Mouse (Mus musculus) cortical plate, adult 2 months (tissue): ENCODE results near the gene Myl7. TPM values are rescaled to one million over a fixed set of nuclear protein-coding genes. Genes with fewer than 3 reads are reported as not detected.

ENCODE experiments used
- H3K27ac ChIP-seq: fragments of 200-500 bp; 2 replicates; pipeline ENCODE4 v1.5.1; 2012; ENCODE audit warnings: low read length, control low read depth, inconsistent platforms; ENCODE audit not compliant: insufficient read depth
- H3K4me1 ChIP-seq: fragments of 200-500 bp; 2 replicates; pipeline ENCODE4 v1.6.1; 2011; ENCODE audit warnings: low read length; ENCODE audit not compliant: control insufficient read depth, insufficient read depth
- H3K4me3 ChIP-seq: fragments of 200-500 bp; 2 replicates; pipeline ENCODE4 v1.5.1; 2011; ENCODE audit warnings: mild to moderate bottlenecking, low read length, control low read depth; ENCODE audit not compliant: insufficient read depth
- CTCF ChIP-seq: fragments of 200-500 bp; IDR thresholded peaks from 2 replicates; pipeline ENCODE4 v1.5.1; 2011; ENCODE audit warnings: mild to moderate bottlenecking, control low read depth, low read length; ENCODE audit not compliant: insufficient read depth; ENCODE audit errors: extremely low read depth
- POLR2A ChIP-seq: fragments of 200-500 bp; IDR thresholded peaks from 2 replicates; pipeline ENCODE4 v1.6.1; 2011; ENCODE audit warnings: mild to moderate bottlenecking, low read length, control low read depth; ENCODE audit not compliant: insufficient read depth; ENCODE audit errors: extremely low read depth
- polyA plus RNA-seq: library from polyadenylated mRNA; depleted of rRNA; stranded (reverse); fragments of >200 nt; gene quantifications from 2 replicates; pipeline ENCODE4 v1.2.3, GENCODE M21; 2012

Myl7 gene
- polyA plus RNA-seq, 1 experiment = not detected

DNA sequence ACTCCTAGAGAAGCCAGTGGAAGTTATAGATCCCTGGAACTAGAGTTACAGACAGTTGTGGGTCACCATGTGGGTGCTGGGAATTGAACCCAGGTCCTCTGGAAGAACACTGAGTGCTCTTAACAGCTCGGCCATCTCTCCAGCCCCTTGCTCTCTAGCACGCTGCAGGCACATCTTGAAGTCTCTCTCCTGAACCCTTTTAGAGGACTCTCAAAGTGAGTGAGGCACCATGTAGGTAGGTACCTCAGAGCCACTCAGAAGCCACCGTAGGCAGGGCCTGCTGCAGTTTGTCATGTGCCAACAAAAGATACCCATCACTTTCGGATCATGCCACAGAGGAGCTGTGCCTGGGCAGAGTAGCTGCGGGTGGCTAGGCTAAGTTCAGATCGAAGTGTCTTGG, 6.3 kb upstream of the Myl7 start:
- Histone ChIP-seq H3K4me3 (no peak overlapping the region), H3K4me1 (peaks cover 6% of the 10 kb centered on the region; the same call in 1 of the 2 replicates), H3K27ac (no peak overlapping the region)
- no peak for TF ChIP-seq CTCF
- TF ChIP-seq POLR2A = no peak

DNA sequence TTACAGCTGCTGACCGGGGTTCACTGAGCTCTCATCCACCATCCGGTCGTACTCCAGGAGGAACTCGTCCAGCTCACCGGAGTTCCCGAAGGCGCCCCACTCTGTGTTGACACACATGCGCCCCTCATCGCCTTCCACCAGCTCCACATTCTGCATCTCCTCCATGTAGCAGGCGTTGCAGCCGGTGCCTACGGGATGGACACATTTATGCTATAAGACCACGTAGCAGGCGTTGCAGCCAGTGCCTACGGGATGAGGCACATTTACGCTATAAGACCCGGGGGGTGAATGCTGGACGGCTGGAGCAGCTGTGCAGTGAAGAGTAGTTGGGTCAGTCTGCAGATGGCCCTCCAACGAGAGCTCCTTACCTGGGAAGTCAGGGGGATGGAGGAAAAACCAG, 5.8 kb upstream of the Myl7 start:
- no peak for TF ChIP-seq POLR2A
- no peak for TF ChIP-seq CTCF
- Histone ChIP-seq H3K4me1 (peaks cover 6% of the 10 kb centered on the region; the same call in 1 of the 2 replicates), H3K4me3 (no peak overlapping the region), H3K27ac (no peak overlapping the region; the same call in 1 of the 2 replicates)

- Histone ChIP-seq H3K4me1 (peaks cover 6% of the 10 kb centered on the region; the same call in 1 of the 2 replicates), H3K27ac (no peak overlapping the region)
- TF ChIP-seq POLR2A (no peak), CTCF (no peak)
These were observed 5.3 kb upstream of the Myl7 start for GRCm38 (mm10) chr11:5903844-5904243.

GRCm38 (mm10) chr11:5902390-5902789, 3.8 kb upstream of the Myl7 start:
- H3K4me1 ChIP-seq = peaks cover 6% of the 10 kb centered on the region; the same call in 1 of the 2 replicates
- H3K4me3 ChIP-seq = peak overlapping the region; percentile 1; the same call in 1 of the 2 replicates
- peak overlapping the region; percentile 40; the same call in 1 of the 2 replicates for H3K27ac ChIP-seq
- TF ChIP-seq POLR2A (no peak), CTCF (no peak)

More at GRCm38 (mm10) chr11:5903844-5904243, 5.3 kb upstream of the Myl7 start:
- H3K4me3 ChIP-seq = no peak overlapping the region

DNA sequence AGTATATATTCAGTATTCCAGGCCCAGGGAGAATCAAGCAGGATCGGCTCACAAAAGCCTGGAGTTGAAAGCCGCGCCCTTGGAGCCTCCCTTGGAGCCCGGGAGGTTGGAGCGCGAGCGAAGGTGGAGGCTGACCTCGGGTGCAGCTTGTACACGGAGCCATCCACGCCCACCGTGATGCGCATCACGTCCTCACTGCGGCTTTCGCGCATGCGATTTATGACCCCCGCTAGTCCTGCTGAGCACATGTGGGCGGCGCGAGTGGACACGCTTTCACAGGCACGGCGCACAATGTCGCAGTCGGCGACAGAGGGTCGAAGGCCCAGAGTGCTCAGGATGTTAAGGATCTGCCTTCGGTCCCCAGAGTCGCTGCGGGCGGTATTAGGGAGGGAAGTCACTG, 3.4 kb upstream of the Myl7 start:
- Histone ChIP-seq H3K27ac (peak overlapping the region; percentile 40; the same call in 1 of the 2 replicates), H3K4me3 (peak overlapping the region; percentile 1; the same call in 1 of the 2 replicates), H3K4me1 (peaks cover 6% of the 10 kb centered on the region; the same call in 1 of the 2 replicates)
- TF ChIP-seq POLR2A = peak; percentile 42; the same call in 1 of the 2 replicates
- TF ChIP-seq CTCF = no peak

DNA sequence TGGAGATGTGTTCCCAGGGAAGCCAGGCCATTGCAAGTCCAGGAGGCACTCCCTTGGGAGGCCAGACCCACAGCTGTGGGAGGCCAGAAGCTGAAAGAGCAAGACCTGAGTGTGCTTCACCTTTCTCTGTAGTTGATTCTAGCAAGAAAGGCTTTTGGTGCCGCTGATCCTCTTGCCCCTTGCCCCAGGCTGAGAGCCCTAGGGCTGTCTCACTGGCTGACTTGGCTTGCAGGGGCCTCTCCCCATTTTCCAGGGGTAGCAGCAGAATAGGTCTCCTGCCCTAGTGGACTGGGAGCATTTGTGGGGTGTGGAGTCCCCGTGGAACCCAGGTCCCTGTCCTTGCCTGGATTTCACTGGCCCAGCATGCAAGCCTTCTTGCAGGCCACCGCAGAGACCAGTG, 2.7 kb upstream of the Myl7 start:
- Histone ChIP-seq H3K4me3 (peak overlapping the region; percentile 1; the same call in 1 of the 2 replicates), H3K4me1 (peaks cover 6% of the 10 kb centered on the region; the same call in 1 of the 2 replicates), H3K27ac (0 out of 2 replicates have a peak overlapping the region, but pooled peaks have one; percentile 2)
- TF ChIP-seq POLR2A (no peak), CTCF (no peak)

DNA sequence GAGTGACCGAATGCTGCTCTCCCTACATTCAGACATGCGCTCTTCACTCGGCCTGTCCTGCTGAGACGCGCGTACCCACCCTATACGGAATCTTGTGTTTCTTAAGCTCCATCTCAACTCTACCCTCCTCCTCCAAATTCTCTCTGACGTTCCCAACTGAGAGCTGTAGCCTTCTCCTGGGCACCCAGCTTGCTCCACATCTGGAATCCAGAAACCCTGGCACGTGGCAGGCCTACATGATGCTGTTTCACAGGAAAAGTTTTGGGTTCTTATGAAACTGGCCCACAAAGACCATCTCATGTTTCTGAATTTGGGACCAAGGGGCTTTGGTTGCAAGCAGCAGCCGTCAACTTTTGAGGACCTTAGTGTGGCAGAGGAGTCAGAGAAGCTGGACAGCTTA, 704 bp upstream of the Myl7 start:
- no peak for TF ChIP-seq POLR2A
- no peak for TF ChIP-seq CTCF
- no peak overlapping the region for H3K27ac ChIP-seq

GRCm38 (mm10) chr11:5897839-5898238, 743 bp downstream of the Myl7 start:
- TF ChIP-seq POLR2A = no peak
- no peak for TF ChIP-seq CTCF
- H3K4me3 ChIP-seq = no peak overlapping the region
- H3K27ac ChIP-seq = no peak overlapping the region
- 0 out of 2 replicates have a peak, but pooled peaks cover 2% of the 10 kb centered on the region for H3K4me1 ChIP-seq

More for the DNA sequence above, 704 bp upstream of the Myl7 start:
- H3K4me1 ChIP-seq = 0 out of 2 replicates have a peak, but pooled peaks cover 3% of the 10 kb centered on the region
- H3K4me3 ChIP-seq = no peak overlapping the region

DNA sequence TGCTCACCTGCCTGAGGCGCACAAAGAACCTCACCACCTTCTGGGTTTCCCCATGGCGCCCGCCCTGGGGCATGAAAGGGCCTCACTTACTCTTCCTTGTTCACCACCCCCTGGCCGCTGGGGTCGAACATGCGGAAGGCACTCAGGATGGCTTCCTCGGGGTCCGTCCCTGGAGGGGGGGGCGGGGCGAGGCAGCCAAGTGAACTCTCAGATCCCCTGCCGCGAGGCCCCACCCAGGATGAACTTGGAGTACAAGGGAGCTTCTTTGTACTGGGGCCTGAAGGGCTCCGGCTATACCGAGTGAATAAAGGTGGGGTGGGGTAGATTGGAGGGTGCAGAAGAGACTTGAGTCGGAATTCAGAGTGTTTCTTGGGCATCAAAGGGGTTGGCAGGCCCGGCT, 1.4 kb downstream of the Myl7 start:
- Histone ChIP-seq H3K4me3 (no peak overlapping the region), H3K27ac (no peak overlapping the region), H3K4me1 (0 out of 2 replicates have a peak, but pooled peaks cover under 1% of the 10 kb centered on the region)
- TF ChIP-seq CTCF (no peak), POLR2A (no peak)

GRCm38 (mm10) chr11:5893807-5894206, 4.8 kb downstream of the Myl7 start:
- Histone ChIP-seq H3K4me3 (no peak overlapping the region), H3K27ac (no peak overlapping the region), H3K4me1 (no peaks in the 10 kb centered on the region)
- TF ChIP-seq CTCF = no peak
- no peak for TF ChIP-seq POLR2A

DNA sequence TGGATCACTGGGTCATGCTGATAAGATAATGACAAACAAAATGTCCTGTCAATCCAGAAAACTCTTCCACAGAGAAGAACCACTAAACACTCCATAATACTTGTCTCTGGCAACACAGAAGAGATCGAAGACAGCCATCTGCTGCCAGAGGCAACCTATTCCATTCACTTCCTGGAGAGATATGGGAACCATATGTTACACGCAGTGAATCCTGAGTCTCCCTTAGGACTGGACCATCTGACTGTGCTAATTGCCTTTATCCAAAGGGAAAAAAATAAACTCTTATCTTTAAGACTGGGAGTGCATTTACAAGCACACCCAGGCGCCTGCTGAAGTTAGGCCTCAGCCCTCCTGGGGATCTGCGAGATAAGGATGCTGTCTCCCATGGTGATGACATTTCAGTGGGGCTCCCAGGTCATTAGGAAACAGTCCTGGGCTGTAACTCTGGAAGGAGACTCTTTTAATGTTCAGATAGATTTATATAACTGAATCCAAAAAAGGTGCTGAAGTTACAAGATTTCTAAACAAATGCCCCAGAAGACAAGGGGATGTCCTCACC, 5.7 kb downstream of the Myl7 start:
- Histone ChIP-seq H3K4me1 (no peaks in the 10 kb centered on the region), H3K27ac (no peak overlapping the region)
- TF ChIP-seq CTCF (no peak), POLR2A (no peak)

More for the DNA sequence above, 5.7 kb downstream of the Myl7 start:
- H3K4me3 ChIP-seq = no peak overlapping the region
